Mouse (Mus musculus) ES-Bruce4 (cell line): ENCODE results near the gene Clgn. TPM values are rescaled to one million over a fixed set of nuclear protein-coding genes. Genes with fewer than 3 reads are reported as not detected.

Source experiments
- H3K27ac ChIP-seq: 2 replicates; pipeline ENCODE4 v1.5.1; 2012; ENCODE audit warnings: low read length, inconsistent platforms; ENCODE audit not compliant: insufficient read depth
- H3K27me3 ChIP-seq: 2 replicates; pipeline ENCODE4 v1.6.1; 2012; ENCODE audit warnings: mild to moderate bottlenecking, low read length, inconsistent platforms; ENCODE audit not compliant: control insufficient read depth, poor library complexity, insufficient read depth, severe bottlenecking
- H3K36me3 ChIP-seq: 2 replicates; pipeline ENCODE4 v1.6.1; 2012; ENCODE audit warnings: inconsistent platforms, mild to moderate bottlenecking, low read length, moderate library complexity; ENCODE audit not compliant: control insufficient read depth, poor library complexity, insufficient read depth, severe bottlenecking
- H3K4me1 ChIP-seq: one replicate; pipeline ENCODE4 v1.8.1; 2011; ENCODE audit warnings: low read length; ENCODE audit not compliant: control insufficient read depth, insufficient read depth
- H3K4me3 ChIP-seq: 2 replicates; pipeline ENCODE4 v1.5.1; 2011; ENCODE audit warnings: low read depth, mild to moderate bottlenecking, low read length
- H3K9ac ChIP-seq: 2 replicates; pipeline ENCODE4 v1.6.1; 2012; ENCODE audit warnings: low read depth, mild to moderate bottlenecking, inconsistent platforms; ENCODE audit not compliant: poor library complexity, severe bottlenecking
- H3K9me3 ChIP-seq: replicated peaks from 2 replicates; pipeline ENCODE4 v1.6.1; 2012; ENCODE audit warnings: mild to moderate bottlenecking, low read length, inconsistent platforms; ENCODE audit not compliant: control insufficient read depth, poor library complexity, insufficient read depth, severe bottlenecking
- CTCF ChIP-seq: IDR thresholded peaks from one replicate; pipeline ENCODE4 v1.8.1; 2011; ENCODE audit warnings: low read depth, low read length
- EP300 ChIP-seq: IDR thresholded peaks from 2 replicates; pipeline ENCODE4 v1.6.1; 2011; ENCODE audit warnings: low read depth, low read length; ENCODE audit not compliant: insufficient read depth
- POLR2A ChIP-seq: IDR thresholded peaks from one replicate; pipeline ENCODE4 v1.8.1; 2011; ENCODE audit warnings: low read length; ENCODE audit not compliant: insufficient read depth
- polyA plus RNA-seq: library from polyadenylated mRNA; stranded (reverse); fragments of >200 nt; gene quantifications from 2 replicates; pipeline ENCODE4 v1.2.4, GENCODE M21; 2011; ENCODE audit warnings: low read depth; ENCODE audit not compliant: missing spikeins, insufficient read depth, insufficient read length

Gene Clgn
- polyA plus RNA-seq, 1 experiment, result 5.6 TPM

DNA sequence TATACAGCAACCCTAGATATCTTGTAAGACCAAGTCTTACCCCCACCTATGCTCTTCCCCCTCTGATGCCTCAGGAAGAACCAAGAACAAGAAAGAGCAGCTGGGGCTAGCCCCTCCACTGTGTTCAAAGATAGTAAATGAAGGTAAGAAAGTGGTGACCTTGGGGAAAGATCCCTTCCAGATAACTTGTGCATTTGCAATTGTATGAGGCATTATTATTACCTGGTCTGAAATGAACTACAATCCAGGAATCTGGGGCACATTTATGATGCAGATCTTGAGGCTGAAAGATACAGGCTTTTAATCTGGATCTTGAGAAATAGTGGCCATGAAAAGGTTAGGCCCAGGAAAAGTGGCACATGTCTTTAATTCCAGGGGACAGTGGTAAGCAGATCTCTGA is 12.4 kb upstream of the Clgn start:
- TF ChIP-seq CTCF (no peak), EP300 (no peak), POLR2A (no peak)
- Histone ChIP-seq H3K4me3 (no peak overlapping the region), H3K27me3 (no peaks in the 10 kb centered on the region), H3K9ac (no peak overlapping the region), H3K36me3 (no peaks in the 10 kb centered on the region), H3K27ac (no peak overlapping the region), H3K9me3 (no peaks in the 10 kb centered on the region; the same call in 1 of the 2 replicates), H3K4me1 (no peaks in the 10 kb centered on the region)

DNA sequence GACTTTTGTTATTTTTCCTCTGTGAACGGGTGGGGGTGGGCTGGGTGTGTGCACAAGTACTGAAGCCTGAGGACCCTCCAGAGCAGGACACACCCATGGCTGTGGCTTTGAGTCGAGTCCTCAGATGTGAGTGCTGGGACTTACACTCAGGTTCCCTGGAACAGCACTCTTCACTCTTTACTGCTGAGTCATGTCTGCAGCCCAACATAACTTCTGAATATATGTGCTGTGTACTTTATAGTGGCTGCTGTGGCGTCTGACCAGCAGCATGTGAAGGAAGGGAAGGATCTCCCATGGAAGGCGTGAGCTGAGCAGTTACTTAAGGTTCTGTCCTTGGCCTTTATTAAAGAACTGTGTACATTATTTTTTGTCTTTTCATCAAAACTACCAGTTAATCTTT is 9.5 kb upstream of the Clgn start:
- Histone ChIP-seq H3K4me3 (no peak overlapping the region), H3K27ac (no peak overlapping the region)

DNA sequence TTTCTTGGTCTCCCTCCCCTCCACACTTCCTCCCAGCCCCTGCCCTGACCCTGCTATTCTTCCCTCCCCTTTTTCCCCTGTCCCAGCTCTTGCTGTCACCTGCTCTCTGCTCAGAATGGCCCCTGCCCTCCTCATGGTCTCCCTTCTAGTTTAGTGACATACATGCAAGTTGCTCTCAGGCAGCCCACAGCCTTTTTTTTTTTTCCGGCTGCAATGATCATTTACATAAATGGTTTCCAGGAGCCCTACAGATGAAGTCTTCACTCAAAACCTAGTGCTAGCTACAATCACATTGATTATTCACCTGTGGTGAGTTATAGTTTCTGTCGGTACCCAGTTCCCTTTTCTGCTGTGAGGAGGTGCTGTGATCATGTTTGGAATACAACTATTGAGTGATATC is 8.7 kb upstream of the Clgn start:
- H3K27me3 ChIP-seq, result no peaks in the 10 kb centered on the region; the same call in 1 of the 2 replicates
- no peak overlapping the region for H3K9ac ChIP-seq
- no peaks in the 10 kb centered on the region for H3K4me1 ChIP-seq
- no peaks in the 10 kb centered on the region for H3K36me3 ChIP-seq
- no peak overlapping the region for H3K4me3 ChIP-seq
- no peak overlapping the region for H3K27ac ChIP-seq
- H3K9me3 ChIP-seq, result no peaks in the 10 kb centered on the region
- TF ChIP-seq POLR2A (no peak), EP300 (no peak), CTCF (no peak)

More for the DNA sequence above, 9.5 kb upstream of the Clgn start:
- Histone ChIP-seq H3K4me1 (no peaks in the 10 kb centered on the region), H3K36me3 (no peaks in the 10 kb centered on the region), H3K9me3 (no peaks in the 10 kb centered on the region), H3K9ac (no peak overlapping the region), H3K27me3 (no peaks in the 10 kb centered on the region; the same call in 1 of the 2 replicates)
- TF ChIP-seq POLR2A, result no peak
- no peak for TF ChIP-seq CTCF
- no peak for TF ChIP-seq EP300

DNA sequence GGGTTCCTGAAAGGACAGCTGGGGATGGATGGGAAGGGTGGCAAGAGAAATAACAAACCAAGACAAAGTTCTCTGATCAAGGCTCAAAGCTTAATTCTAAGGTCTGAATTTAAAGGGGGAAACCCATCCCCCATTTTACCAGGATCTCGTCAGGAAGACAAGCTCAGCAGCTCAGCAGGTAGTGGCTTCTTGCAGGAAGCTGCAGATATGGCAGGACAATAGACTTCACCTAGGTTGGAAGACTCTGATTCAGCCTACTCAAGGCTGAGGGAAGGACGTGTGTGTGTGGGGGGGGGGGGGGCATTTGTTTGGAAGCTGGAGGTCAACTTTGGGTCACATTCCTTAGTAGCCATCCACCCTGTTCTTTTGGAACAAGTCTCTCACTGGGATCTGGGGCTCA is 6.8 kb upstream of the Clgn start:
- no peaks in the 10 kb centered on the region for H3K36me3 ChIP-seq
- no peaks in the 10 kb centered on the region for H3K9me3 ChIP-seq
- no peaks in the 10 kb centered on the region; the same call in 1 of the 2 replicates for H3K27me3 ChIP-seq
- H3K27ac ChIP-seq, result no peak overlapping the region
- no peaks in the 10 kb centered on the region for H3K4me1 ChIP-seq
- no peak for TF ChIP-seq POLR2A
- no peak for TF ChIP-seq CTCF
- no peak for TF ChIP-seq EP300
- H3K4me3 ChIP-seq, result no peak overlapping the region
- H3K9ac ChIP-seq, result no peak overlapping the region

DNA sequence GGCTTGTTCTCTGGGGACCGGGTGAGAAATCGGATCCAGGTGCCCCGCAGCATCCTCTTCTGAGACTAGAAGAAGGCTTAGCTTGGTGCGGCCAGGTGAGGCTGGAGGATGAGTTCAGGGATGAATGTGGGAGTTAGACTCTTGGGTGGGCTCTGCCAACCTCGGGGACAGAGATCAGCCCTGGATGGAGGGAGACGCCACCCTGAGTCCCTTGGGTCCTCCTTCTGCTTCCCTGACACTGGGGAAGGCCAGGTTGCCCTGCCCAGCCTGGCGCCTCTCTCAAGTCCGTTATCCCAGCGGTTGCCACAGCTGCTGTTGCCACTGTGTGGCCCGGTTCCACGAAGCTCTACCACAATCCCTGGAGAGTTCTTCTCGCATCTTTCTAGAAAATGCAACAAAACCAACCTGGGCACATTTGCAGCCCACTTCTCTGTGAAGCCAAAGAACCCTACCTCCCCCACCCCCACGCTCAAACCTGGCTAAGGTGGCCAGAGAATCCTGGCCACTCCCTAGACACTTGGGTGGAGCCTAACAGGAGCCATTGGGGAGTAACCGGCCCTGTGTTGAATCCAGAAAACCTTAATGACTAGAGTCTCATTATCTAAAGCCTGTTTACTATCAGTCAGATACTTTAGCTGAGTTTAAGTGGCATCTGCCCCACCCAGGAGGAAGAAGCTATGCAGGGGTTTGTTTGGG is 487 bp downstream of the Clgn start:
- TF ChIP-seq CTCF (no peak), POLR2A (no peak), EP300 (no peak)
- no peak overlapping the region for H3K27ac ChIP-seq

DNA sequence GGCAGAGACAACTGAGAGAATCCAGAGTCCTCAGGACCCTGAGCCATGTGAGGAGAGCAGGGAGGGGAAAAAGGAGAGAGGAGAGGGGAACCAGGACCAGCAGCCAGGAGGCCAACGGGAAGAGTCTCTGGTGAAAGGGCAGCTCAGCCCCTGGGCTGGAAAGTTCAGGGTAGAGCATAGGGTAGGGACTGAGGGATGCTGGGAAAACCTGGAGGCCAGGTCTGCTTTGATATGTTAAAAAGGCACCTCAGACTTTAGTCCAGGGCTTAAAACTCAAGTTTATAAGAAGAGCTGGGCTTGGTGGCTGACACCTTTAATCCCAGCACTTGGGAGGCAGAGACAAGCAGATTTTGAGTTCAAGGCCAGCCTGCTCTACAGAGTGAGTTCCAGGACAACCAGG is 2.9 kb downstream of the Clgn start:
- peaks cover 5% of the 10 kb centered on the region for H3K27me3 ChIP-seq
- no peak overlapping the region for H3K4me3 ChIP-seq
- no peaks in the 10 kb centered on the region for H3K36me3 ChIP-seq
- no peaks in the 10 kb centered on the region; the same call in 1 of the 2 replicates for H3K9me3 ChIP-seq
- H3K9ac ChIP-seq, result no peak overlapping the region
- TF ChIP-seq POLR2A, result no peak
- TF ChIP-seq EP300, result no peak
- no peak for TF ChIP-seq CTCF
- no peak overlapping the region for H3K27ac ChIP-seq
- H3K4me1 ChIP-seq, result no peaks in the 10 kb centered on the region

More for the DNA sequence above, 487 bp downstream of the Clgn start:
- no peaks in the 10 kb centered on the region for H3K4me1 ChIP-seq
- no peaks in the 10 kb centered on the region for H3K36me3 ChIP-seq
- 0 out of 2 replicates have a peak overlapping the region, but pooled peaks have one; percentile 2 for H3K9ac ChIP-seq
- H3K27me3 ChIP-seq, result peaks cover 5% of the 10 kb centered on the region
- peak overlapping the region; percentile 55 for H3K4me3 ChIP-seq
- no peaks in the 10 kb centered on the region; the same call in 1 of the 2 replicates for H3K9me3 ChIP-seq
